Mouse (Mus musculus) midbrain, embryonic 10.5 days (tissue): ENCODE measurements around the gene Rbmxl1. TPM values are rescaled to one million over a fixed set of nuclear protein-coding genes. Genes with fewer than 3 reads are reported as not detected.
"Not testable (repeated sequence)": the region's sequence is repeated elsewhere in the genome, so short reads cannot be mapped to it uniquely, and the experiment has no call there.

Experiments used
- DNase-seq: peaks from one replicate; pipeline ENCODE4 v3.0.0-alpha.2; 2017; ENCODE audit warnings: low spot score
- H3K27ac ChIP-seq: fragments of 300-500 bp; sonication (generic); replicated peaks from 2 replicates; pipeline ENCODE4 v1.5.1; 2016; ENCODE audit warnings: mild to moderate bottlenecking
- H3K27me3 ChIP-seq: fragments of 300-500 bp; sonication (generic); 2 replicates; pipeline ENCODE4 v1.6.1; 2016; ENCODE audit warnings: low read depth, mild to moderate bottlenecking; ENCODE audit not compliant: poor library complexity, severe bottlenecking
- H3K36me3 ChIP-seq: fragments of 300-500 bp; sonication (generic); 2 replicates; pipeline ENCODE4 v1.6.1; 2016; ENCODE audit warnings: mild to moderate bottlenecking, moderate library complexity
- H3K4me1 ChIP-seq: fragments of 300-500 bp; sonication (generic); 2 replicates; pipeline ENCODE4 v1.6.1; 2016
- H3K4me3 ChIP-seq: fragments of 300-500 bp; sonication (generic); 2 replicates; pipeline ENCODE4 v1.5.1; 2016; ENCODE audit warnings: mild to moderate bottlenecking, moderate library complexity
- H3K9me3 ChIP-seq: fragments of 300-500 bp; sonication (generic); replicated peaks from 2 replicates; pipeline ENCODE4 v1.6.1; 2016; ENCODE audit warnings: mild to moderate bottlenecking
- WGBS: fragments of 180-500 bp; shearing (Covaris S2); methylation state at CpG from one replicate; pipeline ENCODE4 v1.1.7; 2016; 5-methylcytosine and 5-hydroxymethylcytosine counted together
- polyA plus RNA-seq: library from polyadenylated mRNA; unstranded; fragments of >200 nt; fragmentation: Nextera tagmentation; extraction: Ambion mirVana; gene quantifications from 2 replicates; pipeline ENCODE4 v1.2.1, GENCODE M21; 2016

Rbmxl1 gene
- polyA plus RNA-seq = 370 and 396 TPM in 2 replicates

GRCm38 (mm10) chr8:78508719-78509272 is at the start of gene Rbmxl1:
Gene Rbmxl1 (minus strand): TSS chr8:78508898.
- H3K27ac ChIP-seq = peak within 1 kb of the TSS; percentile 100
- WGBS = 0% methylated on average over 69 of the region's 70 CpGs
- H3K4me3 ChIP-seq = peak within 1 kb of the TSS; percentile 93
- no peaks in the 10 kb centered on the region for H3K27me3 ChIP-seq
- H3K9me3 ChIP-seq = peaks cover 9% of the 10 kb centered on the region; the same call in 1 of the 2 replicates
- DNase-seq = peak; percentile 91
- H3K36me3 ChIP-seq = peaks cover 44% of the 10 kb centered on the region
- H3K4me1 ChIP-seq = peaks cover 20% of the 10 kb centered on the region

- 35% methylated on average over 11 of the region's 11 CpGs for WGBS
- Histone ChIP-seq H3K9me3 (no peaks in the 10 kb centered on the region), H3K27me3 (no peaks in the 10 kb centered on the region), H3K4me3 (peak overlapping the region; percentile 32), H3K36me3 (peaks cover 4% of the 10 kb centered on the region; the same call in 1 of the 2 replicates), H3K27ac (peak overlapping the region; percentile 56), H3K4me1 (peaks cover 27% of the 10 kb centered on the region)
- DNase-seq = peak; percentile 33
Measured at GRCm38 (mm10) chr8:78556773-78557434, 48.2 kb upstream of the Rbmxl1 start.

GRCm38 (mm10) chr8:78555817-78556216 is 47.1 kb upstream of the Rbmxl1 start:
- no peaks in the 10 kb centered on the region for H3K9me3 ChIP-seq
- H3K4me1 ChIP-seq = peaks cover 28% of the 10 kb centered on the region
- no peaks in the 10 kb centered on the region for H3K27me3 ChIP-seq
- H3K4me3 ChIP-seq = no peak overlapping the region
- DNase-seq = no peak
- WGBS = 87% methylated on average over 4 of the region's 4 CpGs
- no peak overlapping the region for H3K27ac ChIP-seq
- H3K36me3 ChIP-seq = no peaks in the 10 kb centered on the region

- peaks cover 16% of the 10 kb centered on the region; the same call in 1 of the 2 replicates for H3K4me1 ChIP-seq
- H3K4me3 ChIP-seq = no peak overlapping the region
- H3K36me3 ChIP-seq = no peaks in the 10 kb centered on the region
- DNase-seq = no peak
- 78% methylated on average over 2 of the region's 2 CpGs for WGBS
- H3K27ac ChIP-seq = peak overlapping the region; percentile 58
- no peaks in the 10 kb centered on the region for H3K27me3 ChIP-seq
- H3K9me3 ChIP-seq = no peaks in the 10 kb centered on the region
Measured at GRCm38 (mm10) chr8:78550752-78551134, 42.0 kb upstream of the Rbmxl1 start.

GRCm38 (mm10) chr8:78549971-78550751 is 41.5 kb upstream of the Rbmxl1 start:
- H3K27ac ChIP-seq = peak overlapping the region; percentile 10; the same call in 1 of the 2 replicates
- DNase-seq = no peak
- WGBS = 76% methylated on average over 10 of the region's 10 CpGs

GRCm38 (mm10) chr8:78545153-78545817 is 36.6 kb upstream of the Rbmxl1 start:
- H3K27ac ChIP-seq, H3K4me3 ChIP-seq, H3K9me3 ChIP-seq, H3K27me3 ChIP-seq, DNase-seq: not testable (repeated sequence)
- H3K4me1 ChIP-seq = peaks cover 13% of the 10 kb centered on the region; the same call in 1 of the 2 replicates
- 47% methylated on average over 9 of the region's 14 CpGs for WGBS
- peaks cover 26% of the 10 kb centered on the region for H3K36me3 ChIP-seq

More at GRCm38 (mm10) chr8:78549971-78550751, 41.5 kb upstream of the Rbmxl1 start:
- Histone ChIP-seq H3K9me3 (no peaks in the 10 kb centered on the region), H3K4me3 (no peak overlapping the region), H3K27me3 (no peaks in the 10 kb centered on the region), H3K36me3 (no peaks in the 10 kb centered on the region), H3K4me1 (peaks cover 19% of the 10 kb centered on the region; the same call in 1 of the 2 replicates)

GRCm38 (mm10) chr8:78544545-78544944 is 35.8 kb upstream of the Rbmxl1 start:
- H3K4me1 ChIP-seq = peaks cover 8% of the 10 kb centered on the region; the same call in 1 of the 2 replicates
- 83% methylated on average over 2 of the region's 2 CpGs for WGBS
- DNase-seq = no peak
- H3K27ac ChIP-seq = no peak overlapping the region
- no peaks in the 10 kb centered on the region for H3K27me3 ChIP-seq
- peaks cover 26% of the 10 kb centered on the region for H3K36me3 ChIP-seq
- no peak overlapping the region for H3K4me3 ChIP-seq
- no peaks in the 10 kb centered on the region for H3K9me3 ChIP-seq

- Histone ChIP-seq H3K9me3 (no peaks in the 10 kb centered on the region), H3K27ac (no peak overlapping the region), H3K4me3 (no peak overlapping the region), H3K4me1 (peaks cover 8% of the 10 kb centered on the region; the same call in 1 of the 2 replicates), H3K36me3 (peaks cover 26% of the 10 kb centered on the region), H3K27me3 (no peaks in the 10 kb centered on the region)
- WGBS = 42% methylated on average over 1 of the region's 1 CpGs
- no peak for DNase-seq
Measured at GRCm38 (mm10) chr8:78543621-78544020, 34.9 kb upstream of the Rbmxl1 start.

- not testable (repeated sequence) for DNase-seq, H3K4me3 ChIP-seq, H3K9me3 ChIP-seq, H3K27me3 ChIP-seq, H3K27ac ChIP-seq
- Histone ChIP-seq H3K4me1 (peaks cover 12% of the 10 kb centered on the region; the same call in 1 of the 2 replicates), H3K36me3 (peaks cover 36% of the 10 kb centered on the region)
- 94% methylated on average over 4 of the region's 6 CpGs for WGBS
Measured at GRCm38 (mm10) chr8:78542670-78543069, 34.0 kb upstream of the Rbmxl1 start.

GRCm38 (mm10) chr8:78537795-78538194 is 29.1 kb upstream of the Rbmxl1 start:
- no peaks in the 10 kb centered on the region for H3K9me3 ChIP-seq
- peaks cover 39% of the 10 kb centered on the region for H3K36me3 ChIP-seq
- DNase-seq = no peak
- no peak overlapping the region for H3K4me3 ChIP-seq
- H3K4me1 ChIP-seq = peaks cover 4% of the 10 kb centered on the region; the same call in 1 of the 2 replicates
- no peaks in the 10 kb centered on the region for H3K27me3 ChIP-seq
- H3K27ac ChIP-seq = no peak overlapping the region
- 89% methylated on average over 3 of the region's 3 CpGs for WGBS

GRCm38 (mm10) chr8:78536716-78537115 is 28.0 kb upstream of the Rbmxl1 start:
- Histone ChIP-seq H3K36me3 (peaks cover 39% of the 10 kb centered on the region), H3K27me3 (no peaks in the 10 kb centered on the region), H3K27ac (no peak overlapping the region), H3K9me3 (no peaks in the 10 kb centered on the region), H3K4me3 (no peak overlapping the region), H3K4me1 (peaks cover 4% of the 10 kb centered on the region; the same call in 1 of the 2 replicates)
- WGBS = 89% methylated on average over 5 of the region's 5 CpGs
- DNase-seq = no peak

- H3K9me3 ChIP-seq = no peaks in the 10 kb centered on the region
- H3K36me3 ChIP-seq = peaks cover 50% of the 10 kb centered on the region
- H3K27me3 ChIP-seq = no peaks in the 10 kb centered on the region
- no peak overlapping the region for H3K4me3 ChIP-seq
- no peak for DNase-seq
- 83% methylated on average over 6 of the region's 6 CpGs for WGBS
- H3K4me1 ChIP-seq = peaks cover 4% of the 10 kb centered on the region; the same call in 1 of the 2 replicates
- H3K27ac ChIP-seq = no peak overlapping the region
Measured at GRCm38 (mm10) chr8:78533981-78534380, 25.3 kb upstream of the Rbmxl1 start.
